Mouse (Mus musculus) cerebellum, postnatal 10 days (tissue): ENCODE results near the gene Trpm2.

Source experiments
- DNase-seq, 2 experiments: peaks; one replicate each; pipeline ENCODE4 v3.0.0; 2021; ENCODE audit warnings: mixed read lengths in 2 of 2

Gene Trpm2

DNA sequence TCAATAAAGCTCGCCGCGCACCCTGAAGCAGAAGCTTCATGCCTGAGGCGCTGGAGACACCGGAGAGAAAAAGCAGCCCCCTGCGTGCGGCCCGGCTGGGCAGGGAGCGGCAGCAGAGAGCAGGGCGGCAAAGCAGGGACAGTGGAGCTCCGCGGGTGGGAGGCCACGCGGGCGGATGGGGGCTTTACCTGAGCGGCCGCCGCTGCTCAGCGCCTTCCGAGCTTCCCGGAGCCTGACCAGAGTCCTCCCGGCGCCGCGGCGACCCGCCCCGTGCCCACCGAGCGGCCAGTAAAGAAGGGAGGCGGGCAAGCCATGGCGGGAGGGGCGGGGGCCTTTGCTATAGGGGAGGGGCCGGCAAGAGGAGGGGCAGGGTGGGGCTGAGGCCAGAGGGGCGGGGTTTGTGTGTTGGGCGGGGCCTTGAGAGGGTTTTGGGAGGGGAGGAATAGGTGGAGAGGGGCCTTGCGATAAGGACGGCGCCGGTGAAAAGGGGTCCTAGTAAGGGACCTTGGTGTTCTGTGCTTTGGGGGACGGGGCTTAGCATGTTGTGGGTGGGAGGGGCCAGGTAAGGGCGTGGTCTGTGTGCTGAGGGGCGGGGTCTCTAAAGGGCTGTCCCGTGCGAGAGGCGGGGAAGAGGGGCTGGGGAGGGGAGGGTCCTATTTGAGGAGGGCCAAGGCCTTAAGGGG lies 68.0 kb downstream of the Trpm2 start, which contains the start of gene Lrrc3:
Lrrc3 (minus strand) TSS at position 326 of the 683 bp plus-strand sequence.
- peak; percentile 91 to 93 for DNase-seq

DNA sequence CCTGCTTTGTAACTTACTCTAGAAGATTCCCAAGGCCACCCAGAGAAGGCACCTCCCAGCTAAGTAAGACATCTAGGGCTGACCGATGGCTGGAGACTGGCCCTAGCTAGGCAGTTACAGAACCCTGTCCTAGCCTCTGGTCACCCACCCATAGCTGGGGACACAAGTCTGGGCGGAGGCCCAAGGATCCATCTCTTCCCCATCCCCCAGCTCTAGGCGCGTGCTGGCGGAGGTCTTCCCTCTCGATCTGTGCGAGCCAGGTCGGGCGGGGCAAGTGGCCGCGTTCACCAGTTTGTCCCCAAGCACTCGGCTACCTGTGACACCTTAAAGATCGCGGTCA lies 68.5 kb downstream of the Trpm2 start:
- peak; percentile 82 for DNase-seq

DNA sequence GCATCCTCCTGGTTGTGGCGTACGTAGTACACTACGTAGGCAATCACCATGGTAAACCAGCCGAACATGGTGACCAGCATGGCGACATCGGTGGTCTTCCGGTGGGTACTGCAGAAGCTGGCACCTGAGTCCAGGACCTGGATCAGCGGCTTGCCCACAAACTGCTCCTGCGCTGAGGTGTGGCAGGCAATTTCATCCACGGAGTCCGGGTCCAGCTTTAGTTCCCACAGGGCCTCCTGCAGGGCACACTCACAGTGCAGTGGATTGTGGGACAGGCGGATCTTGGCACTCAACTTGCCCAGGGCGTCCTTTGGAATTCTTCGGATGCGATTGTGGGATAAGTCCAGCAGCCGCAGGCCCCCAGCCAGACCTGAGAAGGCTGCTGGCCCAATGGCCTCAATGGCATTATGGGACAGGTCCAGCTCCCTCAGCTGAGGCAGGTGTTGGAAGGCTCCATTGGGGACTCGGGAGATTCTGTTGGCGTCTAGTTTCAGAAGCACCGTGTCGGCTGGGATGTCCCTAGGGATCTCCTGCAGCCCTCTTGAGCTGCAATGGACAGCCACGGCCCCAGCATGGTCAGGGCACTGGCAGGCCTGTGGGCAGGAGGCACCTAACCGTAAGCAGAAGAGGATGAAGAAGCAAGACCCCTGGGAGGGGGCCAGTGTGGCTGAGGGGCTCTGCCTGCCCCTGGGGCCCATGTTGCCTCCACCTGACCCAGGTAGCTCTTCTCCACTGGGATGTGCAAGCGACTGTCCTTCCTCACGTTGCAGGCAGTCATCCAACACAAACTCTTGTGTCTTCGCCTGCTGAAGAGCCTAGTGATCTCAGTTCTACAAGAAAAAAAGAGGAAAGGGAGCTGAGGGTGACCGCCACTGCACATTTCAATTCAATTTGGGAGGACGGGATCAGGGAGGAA lies 69.2 kb downstream of the Trpm2 start:
- DNase-seq: peak; percentile 33 to 37

DNA sequence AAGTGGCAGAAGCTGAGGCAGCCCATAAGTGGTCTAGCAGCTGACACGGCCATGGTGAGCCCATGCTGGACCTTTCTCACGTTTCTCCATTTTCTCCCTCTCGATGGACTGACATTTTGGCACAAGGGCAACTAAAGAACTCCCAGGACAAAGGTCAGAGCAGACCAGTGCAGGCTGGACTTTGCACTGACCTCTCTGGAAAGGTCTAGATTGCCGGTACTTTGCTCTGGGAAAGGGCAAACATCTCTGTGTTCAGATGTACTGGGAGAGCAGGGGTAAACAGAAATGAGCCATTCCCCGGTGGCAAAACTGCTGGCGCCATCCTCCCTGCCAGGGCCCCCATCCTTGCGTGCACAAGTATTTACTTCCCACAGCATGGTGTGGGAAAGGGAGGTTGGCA lies 70.2 kb downstream of the Trpm2 start:
- no peak for DNase-seq

DNA sequence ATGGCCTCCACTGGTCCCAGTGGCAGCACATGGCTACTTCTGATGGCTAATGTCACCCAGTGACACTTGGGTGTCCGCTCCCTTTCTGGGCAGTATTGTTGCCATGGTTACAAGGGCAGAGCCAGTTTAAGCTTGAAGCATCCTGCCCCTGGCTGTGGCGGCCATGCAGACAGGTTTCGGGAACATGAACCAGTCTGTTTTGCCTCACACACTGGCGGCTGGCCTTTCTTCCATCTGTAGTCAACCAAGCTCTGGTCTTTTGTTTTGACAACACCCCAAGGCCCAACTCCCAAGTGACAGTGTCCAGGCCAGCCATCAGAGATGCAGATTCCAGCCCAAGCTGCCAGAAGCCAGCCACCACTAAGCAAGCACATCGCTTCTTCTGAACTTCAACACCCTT lies 74.8 kb downstream of the Trpm2 start:
- no peak for DNase-seq

DNA sequence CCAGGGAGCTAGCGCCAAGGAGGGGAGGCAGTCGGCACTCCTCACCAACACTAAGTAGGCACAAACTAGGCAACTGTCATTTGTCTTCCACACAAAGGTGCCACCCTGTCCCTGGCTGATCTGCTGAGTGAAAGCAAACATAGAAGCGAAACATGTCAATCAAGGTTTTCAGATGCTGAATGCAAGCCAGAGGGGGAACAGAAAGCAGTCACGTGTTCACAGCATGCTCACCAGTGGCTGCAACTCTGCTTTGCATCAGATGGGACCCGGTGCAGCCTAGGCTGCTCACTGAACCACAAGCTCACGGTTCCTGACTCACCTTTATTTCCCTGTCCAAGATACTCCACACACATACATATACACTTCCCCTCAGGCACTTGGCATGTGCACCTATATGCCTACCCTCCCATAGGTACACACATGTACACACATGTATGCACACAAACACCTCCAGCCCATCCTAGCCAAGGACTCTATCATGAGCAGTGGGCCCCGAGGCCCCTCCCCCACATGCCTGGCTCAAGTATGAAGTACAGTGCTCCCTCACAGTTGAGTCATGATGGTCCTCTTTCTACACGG lies 79.3 kb downstream of the Trpm2 start:
- no peak for DNase-seq

DNA sequence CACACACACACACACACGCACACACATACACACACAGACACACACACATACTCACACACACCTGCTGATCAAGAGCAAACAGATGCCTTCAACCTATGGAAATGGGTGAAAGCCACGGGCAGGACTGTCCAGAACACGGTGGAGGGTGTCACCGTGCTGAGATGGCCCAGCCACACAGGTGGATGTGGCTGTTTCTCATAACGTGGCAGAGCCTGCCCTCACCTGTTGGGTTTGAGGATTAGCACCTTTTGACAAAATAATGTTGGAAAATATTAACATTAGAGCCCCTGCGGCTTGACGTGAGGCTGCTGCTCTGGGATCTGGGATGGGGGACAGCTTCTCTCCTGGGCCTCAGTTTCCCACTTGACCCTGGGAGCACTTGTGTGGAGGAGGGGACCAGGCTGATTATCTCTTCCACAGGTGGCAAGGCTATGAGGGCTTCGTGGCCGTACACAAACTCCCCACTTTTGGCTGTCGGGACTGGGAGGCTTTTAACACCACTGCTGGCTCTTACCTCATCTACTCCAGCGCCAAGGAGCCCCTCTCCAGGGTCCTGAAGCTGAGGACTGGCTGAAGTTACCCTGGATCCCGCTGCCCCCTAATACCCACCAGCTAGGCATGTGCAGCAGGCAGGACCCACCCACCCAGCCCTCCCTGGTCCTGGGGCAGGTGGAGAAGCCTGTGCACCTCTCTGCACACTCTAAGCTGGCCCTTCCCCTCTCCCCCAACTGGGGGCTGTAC lies 84.2 kb downstream of the Trpm2 start:
- peak in 1 of 2 experiments; percentile 32 for DNase-seq

DNA sequence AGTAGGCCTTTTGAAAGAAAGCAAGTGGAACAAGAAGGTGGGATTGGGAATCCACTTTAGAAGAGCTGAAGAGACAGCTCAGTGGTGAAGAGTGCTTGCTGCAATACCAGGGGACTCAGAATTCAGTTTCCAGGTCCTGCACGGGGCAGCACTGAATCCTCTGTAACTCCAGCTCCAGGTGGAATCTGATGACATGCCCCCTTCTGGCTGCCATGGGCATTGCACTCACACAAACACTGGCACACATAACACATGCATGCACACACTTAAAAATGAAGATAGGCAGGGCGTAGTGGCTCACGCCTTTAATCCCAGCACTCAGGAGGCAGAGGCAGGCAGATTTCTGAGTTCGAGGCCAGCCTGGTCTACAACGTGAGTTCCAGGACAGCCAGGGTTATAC lies 87.8 kb downstream of the Trpm2 start:
- no peak for DNase-seq

DNA sequence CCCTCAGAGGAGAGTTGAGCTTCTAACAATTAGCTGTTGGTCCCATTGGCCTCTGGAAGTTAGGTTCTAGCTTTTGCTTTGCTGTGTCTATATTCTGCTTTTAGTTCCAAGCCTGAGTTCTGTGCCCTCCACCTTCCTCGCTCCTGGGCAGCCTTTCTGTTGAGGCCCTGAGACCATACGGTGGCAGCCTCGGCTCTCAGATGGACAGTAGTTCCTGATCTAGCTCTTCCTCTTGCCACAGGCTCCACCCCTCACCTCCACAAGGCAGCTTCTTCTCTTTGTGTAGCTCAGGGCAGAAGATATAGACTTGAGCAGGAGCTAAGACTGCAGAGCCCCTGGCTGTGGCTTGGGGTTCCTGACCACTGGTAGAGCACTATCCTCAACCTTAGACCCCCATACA lies 90.1 kb downstream of the Trpm2 start:
- no peak for DNase-seq

DNA sequence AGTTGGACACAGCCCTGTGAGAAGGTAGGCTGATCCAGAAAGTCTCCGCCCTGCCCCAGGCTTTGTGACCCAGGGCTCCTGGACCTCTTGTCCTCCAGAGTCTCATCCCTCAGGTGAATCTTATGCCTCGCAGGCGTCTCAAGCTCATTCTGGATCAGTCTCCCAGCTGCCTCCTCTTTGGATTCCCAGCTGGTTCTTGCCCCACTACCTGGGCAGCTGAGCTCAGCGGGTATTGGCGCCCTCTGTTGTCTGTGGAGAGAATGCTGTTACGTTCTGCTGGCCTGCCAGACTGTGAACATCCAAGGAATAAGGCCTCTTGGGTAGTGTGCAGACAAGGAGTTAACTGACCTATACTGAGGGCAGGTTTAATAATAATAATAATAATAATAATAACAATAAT lies 91.4 kb downstream of the Trpm2 start:
- DNase-seq: peak; percentile 50 to 52

DNA sequence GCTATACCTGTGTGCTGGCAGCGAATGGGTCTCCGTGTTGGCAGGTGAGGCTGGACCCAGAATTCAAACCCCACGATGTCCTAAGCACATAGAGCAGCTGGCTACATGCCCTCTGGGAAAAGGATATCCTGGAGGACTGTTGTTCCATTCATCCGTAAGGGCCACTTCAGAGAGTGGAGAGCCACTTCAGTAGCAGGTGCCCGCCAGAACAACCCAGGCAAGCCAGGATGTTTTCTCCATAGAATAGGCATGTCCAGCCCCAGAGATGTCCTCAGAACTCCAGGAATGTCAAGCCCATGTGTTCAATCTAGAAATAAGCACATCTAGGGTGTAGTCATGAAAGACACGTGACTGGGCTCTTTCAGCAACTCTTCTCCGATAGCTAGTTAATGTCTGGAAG lies 100.7 kb downstream of the Trpm2 start:
- DNase-seq: no peak

DNA sequence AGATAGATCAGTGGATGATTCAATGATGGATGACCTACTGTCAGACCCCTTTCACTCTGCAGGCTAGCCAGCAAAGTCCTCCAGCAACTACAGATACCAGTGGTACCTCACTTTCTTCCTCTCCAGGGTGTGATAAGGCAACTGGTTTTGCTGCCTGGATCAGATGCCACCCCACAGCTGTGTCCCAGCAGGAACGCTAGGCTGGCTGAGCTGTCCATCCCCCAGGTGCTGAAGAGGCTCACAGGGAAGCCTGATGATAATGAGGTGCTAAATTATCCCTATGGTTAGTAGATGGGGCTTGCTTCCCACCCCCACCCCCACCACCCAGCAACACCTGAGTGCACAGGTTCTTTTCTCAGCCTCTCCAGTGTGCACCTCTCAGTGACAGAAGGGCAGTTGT lies 102.8 kb downstream of the Trpm2 start:
- DNase-seq: no peak

DNA sequence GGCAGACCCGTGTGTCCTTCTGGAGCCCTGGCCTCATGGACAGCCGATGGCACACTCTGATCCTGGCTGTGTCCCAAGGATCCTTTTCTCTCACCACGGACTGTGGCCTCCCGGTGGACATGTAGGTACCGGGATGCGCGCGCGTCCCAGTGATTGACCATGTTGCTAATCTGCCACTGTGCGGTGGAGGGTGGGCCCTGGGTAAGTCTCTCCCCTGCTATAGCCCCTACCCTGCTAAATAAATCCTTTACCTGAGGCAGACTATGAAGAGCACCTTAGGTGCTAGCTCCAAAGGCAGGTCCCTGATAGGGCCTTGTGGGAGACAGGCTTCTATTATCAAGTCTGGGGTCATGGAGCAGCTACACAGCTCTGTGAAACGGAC lies 105.6 kb downstream of the Trpm2 start:
- peak; percentile 26 to 32 for DNase-seq

DNA sequence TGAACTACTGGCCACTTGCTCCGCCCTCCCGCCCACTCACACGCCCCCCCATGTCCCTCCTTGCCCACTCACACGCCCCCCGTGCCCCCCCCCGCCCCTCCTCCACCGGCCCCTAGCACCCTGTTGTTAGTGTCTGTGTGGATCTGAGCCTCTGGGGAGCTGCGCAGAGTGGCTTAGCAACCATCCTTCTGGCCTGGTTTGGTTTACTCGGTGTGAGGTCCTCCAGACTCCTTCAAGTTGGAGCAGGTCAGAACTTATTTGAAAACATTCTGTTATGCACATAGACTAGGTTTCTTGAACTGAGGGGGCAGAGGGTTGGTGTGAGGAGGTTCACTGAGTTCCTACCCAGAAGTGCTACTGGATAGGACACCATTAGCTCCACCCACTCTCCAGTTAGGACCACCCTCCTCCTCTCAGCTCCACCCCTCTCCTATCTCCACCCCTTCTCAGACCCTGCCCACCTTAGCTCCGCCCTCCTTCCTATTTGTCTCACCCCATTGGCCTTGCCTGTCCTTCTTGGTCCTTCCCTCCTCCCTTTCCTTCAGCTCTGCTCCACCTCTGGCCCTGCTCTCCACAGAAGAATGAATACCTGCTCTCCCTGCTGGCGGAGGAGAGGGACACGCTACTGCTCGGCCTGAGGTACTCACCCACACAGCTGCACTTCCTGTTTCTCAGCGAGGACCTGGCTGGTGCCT lies 106.1 kb downstream of the Trpm2 start:
- no peak for DNase-seq

DNA sequence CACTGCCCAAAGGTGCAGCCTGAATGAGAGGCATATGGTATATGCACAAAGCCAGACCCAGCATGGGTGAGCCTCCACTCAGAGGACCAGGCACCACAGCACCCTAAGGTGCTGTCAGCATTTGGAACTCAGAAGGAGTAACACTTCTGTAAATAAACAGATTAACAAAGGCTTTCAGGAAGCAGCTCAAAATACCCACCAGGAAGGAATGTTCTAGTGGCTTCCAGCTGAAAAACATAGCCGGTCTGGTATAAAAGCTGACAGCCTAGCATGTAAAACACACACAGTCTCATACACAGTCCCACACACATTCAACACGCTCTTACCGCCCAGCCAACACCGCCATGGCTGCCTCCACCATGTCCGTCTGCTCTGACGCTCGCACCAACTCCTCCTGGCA lies 108.7 kb downstream of the Trpm2 start, which contains the start of gene Gm3285:
Gm3285 (plus strand) TSS at position 301 of the 400 bp plus-strand sequence.
- DNase-seq: no peak
